ENCODE assay signal across 14 mouse cellular contexts in genomic region chr13:63140784-63141183, GRCm38 (mm10).
DNase-seq lines count a peak whose midpoint lies in the region; ATAC-seq and TF ChIP-seq lines count a peak whose summit lies in the region.
"Had no signal": no experiment of that assay in that cellular context is flagged by ENCODE, and none has a peak within 500 bp of the region (broad histone marks: within the 10 kb centered on the region; RNA-seq: fewer than 3 reads in every experiment).

No protein-coding gene starts in this region.

- no peak overlapping the region for H3K9ac ChIP-seq in midbrain, embryonic 14.5 days (replicated peaks; ENCODE audit: low read length)
- H3K9ac ChIP-seq: intestine, embryonic 15.5 days; liver, embryonic 13.5 days; stomach, embryonic 15.5 days had no signal

- H3K27ac ChIP-seq in midbrain, embryonic 14.5 days (replicated peaks; ENCODE audit: low read depth, low read length) = no peak overlapping the region
- H3K27ac ChIP-seq: hindbrain, embryonic 10.5 days; liver, embryonic 13.5 days had no signal

- POLR2A ChIA-PET in Patski (lab: Charles Lee) = interaction anchor here (0.6 kb wide), 1 partner anchor 99 kb away, joined by 3 read pairs; no protein-coding TSS in a partner anchor

- WGBS in midbrain, embryonic 14.5 days = 93% methylated on average over 6 of the region's 6 CpGs

- peak; percentile 57 for ATAC-seq in Patski
- no peak for ATAC-seq in midbrain, embryonic 14.5 days (ENCODE audit: low FRiP score, low TSS enrichment)
- ATAC-seq: intestine, embryonic 15.5 days had no signal

- H3K9me3 ChIP-seq in midbrain, embryonic 14.5 days (ENCODE audit: control insufficient read depth, low read length) = no peaks in the 10 kb centered on the region
- H3K9me3 ChIP-seq: hindbrain, embryonic 10.5 days; intestine, embryonic 15.5 days; liver, embryonic 13.5 days; stomach, embryonic 15.5 days had no signal

- H3K4me2 ChIP-seq in midbrain, embryonic 14.5 days (ENCODE audit: low read length) = no peak overlapping the region
- H3K4me2 ChIP-seq: intestine, embryonic 15.5 days; liver, embryonic 13.5 days; stomach, embryonic 15.5 days had no signal

- no peak for TF ChIP-seq CTCF in C2C12 (IDR thresholded peaks at IDR 0.05; ENCODE audit: control insufficient read depth, insufficient read depth, insufficient read length)
- TF ChIP-seq CTCF in Patski (IDR thresholded peaks at IDR 0.05) = no peak

- H3K79me3 ChIP-seq in C2C12 (ENCODE audit: low read depth) = no peaks in the 10 kb centered on the region

- in situ Hi-C loops in Patski (cut with MboI; ENCODE audit: low pct_unique_long_range_greater_than_20kb) = no loop called here

- H3K79me2 ChIP-seq in C2C12 (ENCODE audit: control insufficient read depth, insufficient read depth) = no peaks in the 10 kb centered on the region

- H3ac ChIP-seq in C2C12 (ENCODE audit: control insufficient read depth, insufficient read length, low read depth) = no peak overlapping the region

- CTCF ChIA-PET in Patski (lab: Charles Lee) = no interaction called here

- H3K4me3 ChIP-seq in C2C12 (ENCODE audit: insufficient read depth, poor library complexity, severe bottlenecking) = no peak overlapping the region
- H3K4me3 ChIP-seq in midbrain, embryonic 14.5 days (replicated peaks; ENCODE audit: low read depth, low read length) = no peak overlapping the region
- H3K4me3 ChIP-seq: hindbrain, embryonic 10.5 days; intestine, embryonic 15.5 days; liver, embryonic 13.5 days; stomach, embryonic 15.5 days had no signal

- peak; percentile 57 for DNase-seq in heart, adult 8-10 months (ENCODE audit: low spot score)
- no peak for DNase-seq in heart, postnatal 36 days
- DNase-seq in Patski (ENCODE audit: low read depth, low spot score) = no peak
- DNase-seq in heart, postnatal 4 days = peak; percentile 38
- no peak for DNase-seq in midbrain, embryonic 14.5 days
- DNase-seq in kidney, postnatal 14 days = no peak
- no peak for DNase-seq in retina, embryonic 14.5 days (ENCODE audit: low spot score)
- DNase-seq: adrenal gland, postnatal 14 days; kidney, postnatal 36 days; liver, embryonic 13.5 days had no signal

- H3K27me3 ChIP-seq in C2C12 (ENCODE audit: control insufficient read depth, insufficient read depth, insufficient read length) = no peaks in the 10 kb centered on the region
- H3K27me3 ChIP-seq in Patski = no peaks in the 10 kb centered on the region
- no peaks in the 10 kb centered on the region for H3K27me3 ChIP-seq in midbrain, embryonic 14.5 days (ENCODE audit: control insufficient read depth, insufficient read depth, low read length)
- H3K27me3 ChIP-seq: intestine, embryonic 15.5 days; liver, embryonic 13.5 days; stomach, embryonic 15.5 days had no signal

- no peaks in the 10 kb centered on the region for H3K4me1 ChIP-seq in midbrain, embryonic 14.5 days (ENCODE audit: control insufficient read depth, insufficient read depth, low read length)
- H3K4me1 ChIP-seq: liver, embryonic 13.5 days; stomach, embryonic 15.5 days had no signal

- H3K36me3 ChIP-seq in C2C12 (ENCODE audit: control insufficient read depth, insufficient read depth) = no peaks in the 10 kb centered on the region
- no peaks in the 10 kb centered on the region for H3K36me3 ChIP-seq in midbrain, embryonic 14.5 days (ENCODE audit: control insufficient read depth, insufficient read depth, low read length)
- H3K36me3 ChIP-seq: hindbrain, embryonic 10.5 days; intestine, embryonic 15.5 days; liver, embryonic 13.5 days; stomach, embryonic 15.5 days had no signal

- intact Hi-C loops in heart, postnatal 36 days (cut with DNase I) = no loop called here

TF ChIP-seq in C2C12, 6 proteins besides CTCF, POLR2A, EP300 and RAD21:
- TF ChIP-seq MYOG (IDR thresholded peaks at IDR 0.05; ENCODE audit: control insufficient read depth, extremely low read depth, insufficient read length) = no peak
- TF ChIP-seq USF1 (IDR thresholded peaks at IDR 0.05; ENCODE audit: low read depth) = peak; percentile 79

Comparison
In these comparisons a context has a peak if more than half of its experiments do, and no peak if none do; other contexts are left out.
1. DNase-seq: peak in heart, adult 8-10 months (single experiment) and heart, postnatal 4 days (single experiment); none in heart, postnatal 36 days (0 of 2), Patski (single experiment), midbrain, embryonic 14.5 days (single experiment), kidney, postnatal 14 days (single experiment) and retina, embryonic 14.5 days (single experiment).